Mouse (Mus musculus) forebrain, embryonic 14.5 days (tissue): Measurements from ENCODE around the gene Alox5ap. TPM values are rescaled to one million over a fixed set of nuclear protein-coding genes. Genes with fewer than 3 reads are reported as not detected.
A peak's percentile ranks its signal among the peaks of the same experiment; 100 is the strongest.

Experiments used
- ATAC-seq: fragments of 200-750 bp; cut with Nextera tagmentation; 2 replicates; pipeline ENCODE4 v1.8.0; 2017; ENCODE audit warnings: mild to moderate bottlenecking, moderate library complexity
- DNase-seq: peaks from one replicate; pipeline ENCODE4 v3.0.0-alpha.2; 2015; ENCODE audit warnings: low spot score
- H3K27ac ChIP-seq: fragments of 300-500 bp; sonication (generic); 2 replicates; pipeline ENCODE4 v1.5.1; 2014; ENCODE audit warnings: low read depth, mild to moderate bottlenecking, control low read depth, low read length, moderate library complexity
- H3K27me3 ChIP-seq: fragments of 300-500 bp; sonication (generic); replicated peaks from 2 replicates; pipeline ENCODE4 v1.6.1; 2014; ENCODE audit warnings: low read length, control low read depth, mixed read lengths; ENCODE audit not compliant: control insufficient read depth, insufficient read depth
- H3K36me3 ChIP-seq: fragments of 300-500 bp; sonication (generic); 2 replicates; pipeline ENCODE4 v1.6.1; 2014; ENCODE audit warnings: low read length, control low read depth; ENCODE audit not compliant: control insufficient read depth, insufficient read depth
- H3K4me1 ChIP-seq: fragments of 300-500 bp; sonication (generic); 2 replicates; pipeline ENCODE4 v1.6.1; 2014; ENCODE audit warnings: antibody characterized with exemption, low read length, control low read depth; ENCODE audit not compliant: control insufficient read depth, insufficient read depth
- H3K4me2 ChIP-seq: fragments of 300-500 bp; sonication (generic); 2 replicates; pipeline ENCODE4 v1.6.1; 2014; ENCODE audit warnings: mild to moderate bottlenecking, control low read depth, low read length
- H3K4me3 ChIP-seq: fragments of 300-500 bp; sonication (generic); 2 replicates; pipeline ENCODE4 v1.5.1; 2014; ENCODE audit warnings: low read depth, low read length, control low read depth
- H3K9ac ChIP-seq: fragments of 300-500 bp; sonication (generic); 2 replicates; pipeline ENCODE4 v1.6.1; 2014; ENCODE audit warnings: mild to moderate bottlenecking, low read length, control low read depth, moderate library complexity
- H3K9me3 ChIP-seq: fragments of 300-500 bp; sonication (generic); replicated peaks from 2 replicates; pipeline ENCODE4 v1.6.1; 2016; ENCODE audit warnings: low read length, control low read depth, mixed read lengths; ENCODE audit not compliant: control insufficient read depth
- WGBS: fragments of 180-500 bp; shearing (Covaris S2); extraction: QIAGEN DNeasy Blood & Tissue Kit; methylation state at CpG from one replicate; pipeline ENCODE4 v1.1.7; 2014; 5-methylcytosine and 5-hydroxymethylcytosine counted together
- polyA plus RNA-seq: library from polyadenylated mRNA; unstranded; fragments of >200 nt; fragmentation: Nextera tagmentation; extraction: Ambion mirVana; gene quantifications from 2 replicates; pipeline ENCODE4 v1.2.1, GENCODE M21; 2014

Alox5ap gene
- 8.6 and 12.7 TPM in 2 replicates for polyA plus RNA-seq

DNA sequence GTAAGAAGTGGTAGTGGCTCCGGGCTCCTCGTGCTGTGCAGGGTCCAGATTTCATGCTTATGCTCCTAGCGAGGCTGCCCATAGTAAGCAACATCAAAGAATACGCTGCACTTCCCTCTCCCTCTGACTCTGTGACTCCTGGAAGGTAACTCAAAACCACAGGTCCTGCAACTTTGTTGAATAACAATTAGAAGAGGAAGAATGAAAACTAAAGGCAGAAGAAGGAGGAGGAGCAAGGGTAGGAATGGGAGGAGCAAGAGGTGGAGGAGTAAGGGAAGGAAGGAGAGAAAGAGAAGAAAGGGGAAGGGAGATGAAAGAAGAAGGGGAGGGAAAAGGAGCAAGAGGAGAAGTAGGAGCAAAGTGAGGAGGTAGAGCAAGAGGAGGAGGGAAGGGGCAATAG lies at the start of gene Alox5ap:
TSS of gene Alox5ap (plus strand) at position 363 of the 400 bp plus-strand sequence.
- WGBS, result 62% methylated on average over 4 of the region's 4 CpGs
- DNase-seq (no peak), ATAC-seq (no peak)
- Histone ChIP-seq H3K36me3 (no peaks in the 10 kb centered on the region), H3K4me1 (no peaks in the 10 kb centered on the region), H3K27ac (no peak within 1 kb of the TSS), H3K4me2 (no peak within 1 kb of the TSS), H3K9ac (no peak within 1 kb of the TSS), H3K27me3 (no peaks in the 10 kb centered on the region), H3K4me3 (no peak within 1 kb of the TSS), H3K9me3 (no peaks in the 10 kb centered on the region)

DNA sequence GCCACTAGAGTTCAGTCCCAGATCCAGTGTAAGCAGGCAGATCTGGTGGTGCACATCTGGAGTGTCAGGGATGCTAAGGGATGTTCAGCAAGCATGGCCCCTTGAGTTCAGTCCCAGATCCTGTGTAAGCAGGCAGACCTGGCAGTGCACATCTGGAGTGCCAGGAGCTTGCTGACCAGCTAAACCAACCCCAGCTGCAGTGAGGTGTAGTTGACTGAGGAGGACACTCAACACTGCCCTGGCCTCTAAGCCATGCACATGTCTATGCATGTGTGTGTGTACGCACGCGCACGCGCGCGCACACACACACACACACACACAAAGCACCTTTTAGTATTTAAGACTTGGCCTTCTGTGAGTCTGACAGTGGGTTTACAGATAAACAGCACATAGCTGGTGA lies 49.0 kb upstream of the Alox5ap start:
- DNase-seq (no peak), ATAC-seq (no peak)
- no peak overlapping the region for H3K4me3 ChIP-seq
- H3K27me3 ChIP-seq, result no peaks in the 10 kb centered on the region
- no peak overlapping the region for H3K9ac ChIP-seq
- H3K9me3 ChIP-seq, result no peaks in the 10 kb centered on the region
- over 99% methylated on average over 7 of the region's 7 CpGs for WGBS
- no peak overlapping the region for H3K27ac ChIP-seq
- H3K36me3 ChIP-seq, result peaks cover 71% of the 10 kb centered on the region
- H3K4me2 ChIP-seq, result no peak overlapping the region
- no peaks in the 10 kb centered on the region for H3K4me1 ChIP-seq

DNA sequence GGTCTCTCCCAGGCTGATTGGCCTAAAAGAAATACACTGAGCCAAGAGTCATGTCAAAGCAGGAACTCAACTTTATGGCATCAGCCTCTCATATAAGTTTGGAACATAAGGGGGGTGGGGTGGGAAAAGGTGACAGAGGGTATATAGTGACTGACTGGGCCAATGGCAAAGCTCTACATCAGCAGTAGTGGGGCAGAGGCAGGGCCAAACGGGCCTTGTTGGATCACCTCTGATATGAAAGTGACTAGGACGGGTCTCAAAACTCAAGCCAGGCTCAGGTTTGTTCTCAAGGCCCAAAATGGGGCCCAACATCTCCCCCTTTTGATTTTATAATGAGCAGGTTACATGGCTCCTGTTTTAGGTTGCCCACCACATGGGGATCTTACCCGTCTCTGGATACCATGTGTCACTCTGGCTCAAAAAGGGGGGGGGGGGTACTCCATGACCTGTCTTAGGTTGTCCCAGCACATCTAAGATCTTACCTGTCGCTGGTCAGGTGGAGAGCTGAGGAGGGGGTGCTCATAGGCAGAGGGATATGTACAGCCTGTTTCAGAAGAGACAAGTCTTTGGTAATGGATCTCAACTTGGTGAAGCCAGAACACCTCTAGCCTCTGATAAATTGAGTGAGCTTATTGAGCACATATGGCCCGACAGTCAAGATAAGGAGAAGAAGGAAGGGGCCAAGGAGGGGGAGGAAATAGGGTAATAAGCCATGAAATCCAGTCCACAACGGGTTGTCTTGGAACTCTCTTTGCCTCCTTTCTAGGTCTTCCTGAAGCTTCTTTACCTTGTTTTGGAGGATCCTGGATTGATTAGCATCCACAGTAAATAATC lies 46.8 kb upstream of the Alox5ap start:
- ATAC-seq, result peak; percentile 37; the same call in 1 of the 2 replicates
- peaks cover 51% of the 10 kb centered on the region for H3K36me3 ChIP-seq
- H3K9ac ChIP-seq, result no peak overlapping the region
- H3K4me2 ChIP-seq, result no peak overlapping the region
- no peak for DNase-seq
- H3K27me3 ChIP-seq, result no peaks in the 10 kb centered on the region
- WGBS, result 89% methylated on average over 6 of the region's 6 CpGs
- H3K4me3 ChIP-seq, result no peak overlapping the region
- H3K27ac ChIP-seq, result no peak overlapping the region
- no peaks in the 10 kb centered on the region for H3K9me3 ChIP-seq
- no peaks in the 10 kb centered on the region for H3K4me1 ChIP-seq

DNA sequence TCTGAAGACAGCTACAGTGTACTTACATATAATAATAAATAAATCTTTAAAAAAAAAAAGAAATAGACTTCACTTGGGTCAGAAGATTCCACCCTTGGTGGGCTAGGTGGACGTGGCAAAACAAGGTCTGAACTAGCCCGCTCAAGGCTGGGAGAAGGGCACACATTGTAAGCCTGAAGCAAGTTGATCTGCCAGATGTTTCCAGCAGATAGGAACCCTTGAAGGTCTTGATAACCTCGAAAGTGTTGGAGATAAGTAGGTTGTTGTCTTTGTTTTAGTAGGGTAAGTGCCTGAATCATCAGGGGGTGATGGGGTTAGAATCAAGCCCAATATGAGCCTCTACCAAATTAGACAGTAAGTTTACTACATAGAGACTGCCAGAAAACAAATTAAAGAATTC lies 45.1 kb upstream of the Alox5ap start:
- Histone ChIP-seq H3K4me2 (no peak overlapping the region), H3K27ac (no peak overlapping the region), H3K4me3 (no peak overlapping the region), H3K36me3 (peaks cover 33% of the 10 kb centered on the region), H3K9me3 (no peaks in the 10 kb centered on the region), H3K4me1 (peaks cover 6% of the 10 kb centered on the region), H3K9ac (no peak overlapping the region), H3K27me3 (no peaks in the 10 kb centered on the region)
- no peak for DNase-seq
- WGBS, result 83% methylated on average over 3 of the region's 3 CpGs
- ATAC-seq, result no peak

DNA sequence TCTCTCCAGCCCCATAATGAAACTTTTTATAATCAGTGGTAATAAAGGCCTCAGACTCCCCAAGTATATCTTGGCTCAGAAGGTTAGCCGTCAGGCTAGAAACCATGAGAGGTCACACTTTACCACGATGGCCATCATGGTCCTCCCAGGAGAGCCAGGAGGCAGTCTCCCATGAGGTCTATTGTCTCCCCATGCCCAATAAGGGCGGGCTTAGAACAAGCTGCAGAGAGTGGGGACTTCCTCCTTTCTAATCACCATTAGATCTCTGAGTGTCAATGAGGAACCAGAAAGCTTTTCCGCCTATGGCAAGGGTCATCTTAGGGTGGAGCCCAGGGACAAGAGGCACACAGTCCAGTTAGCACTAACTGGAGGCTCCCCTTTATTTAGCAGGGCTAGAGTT lies 43.2 kb upstream of the Alox5ap start:
- no peak for ATAC-seq
- Histone ChIP-seq H3K4me3 (no peak overlapping the region), H3K4me1 (peaks cover 8% of the 10 kb centered on the region), H3K27ac (no peak overlapping the region), H3K4me2 (no peak overlapping the region), H3K9me3 (no peaks in the 10 kb centered on the region), H3K27me3 (no peaks in the 10 kb centered on the region), H3K9ac (no peak overlapping the region), H3K36me3 (peaks cover 15% of the 10 kb centered on the region)
- 90% methylated on average over 4 of the region's 4 CpGs for WGBS
- DNase-seq, result no peak

DNA sequence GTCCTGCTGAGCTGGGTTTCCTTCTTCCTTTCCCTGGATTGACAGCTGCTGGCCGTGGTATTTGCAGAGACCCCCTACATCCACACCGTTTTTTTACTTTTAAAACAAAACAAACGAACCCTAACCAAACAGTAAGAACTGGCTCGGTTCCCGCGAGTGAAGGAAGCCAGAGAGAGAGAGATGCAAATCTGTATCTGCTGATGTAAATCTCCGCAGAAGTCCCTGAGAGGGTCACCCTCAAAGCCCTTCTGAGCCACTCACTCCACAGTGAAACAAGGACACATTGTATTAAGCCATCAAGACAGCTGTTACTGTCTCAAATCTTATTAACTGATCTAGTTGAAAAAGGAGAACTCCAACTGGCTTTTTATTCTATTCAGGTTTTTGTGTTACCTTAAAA lies 39.9 kb upstream of the Alox5ap start:
- Histone ChIP-seq H3K9ac (0 out of 2 replicates have a peak overlapping the region, but pooled peaks have one; percentile 35), H3K9me3 (no peaks in the 10 kb centered on the region), H3K27ac (no peak overlapping the region), H3K4me2 (no peak overlapping the region), H3K4me1 (peaks cover 8% of the 10 kb centered on the region), H3K4me3 (no peak overlapping the region), H3K27me3 (no peaks in the 10 kb centered on the region), H3K36me3 (no peaks in the 10 kb centered on the region)
- ATAC-seq (no peak), DNase-seq (peak; percentile 38)
- 10% methylated on average over 7 of the region's 7 CpGs for WGBS

DNA sequence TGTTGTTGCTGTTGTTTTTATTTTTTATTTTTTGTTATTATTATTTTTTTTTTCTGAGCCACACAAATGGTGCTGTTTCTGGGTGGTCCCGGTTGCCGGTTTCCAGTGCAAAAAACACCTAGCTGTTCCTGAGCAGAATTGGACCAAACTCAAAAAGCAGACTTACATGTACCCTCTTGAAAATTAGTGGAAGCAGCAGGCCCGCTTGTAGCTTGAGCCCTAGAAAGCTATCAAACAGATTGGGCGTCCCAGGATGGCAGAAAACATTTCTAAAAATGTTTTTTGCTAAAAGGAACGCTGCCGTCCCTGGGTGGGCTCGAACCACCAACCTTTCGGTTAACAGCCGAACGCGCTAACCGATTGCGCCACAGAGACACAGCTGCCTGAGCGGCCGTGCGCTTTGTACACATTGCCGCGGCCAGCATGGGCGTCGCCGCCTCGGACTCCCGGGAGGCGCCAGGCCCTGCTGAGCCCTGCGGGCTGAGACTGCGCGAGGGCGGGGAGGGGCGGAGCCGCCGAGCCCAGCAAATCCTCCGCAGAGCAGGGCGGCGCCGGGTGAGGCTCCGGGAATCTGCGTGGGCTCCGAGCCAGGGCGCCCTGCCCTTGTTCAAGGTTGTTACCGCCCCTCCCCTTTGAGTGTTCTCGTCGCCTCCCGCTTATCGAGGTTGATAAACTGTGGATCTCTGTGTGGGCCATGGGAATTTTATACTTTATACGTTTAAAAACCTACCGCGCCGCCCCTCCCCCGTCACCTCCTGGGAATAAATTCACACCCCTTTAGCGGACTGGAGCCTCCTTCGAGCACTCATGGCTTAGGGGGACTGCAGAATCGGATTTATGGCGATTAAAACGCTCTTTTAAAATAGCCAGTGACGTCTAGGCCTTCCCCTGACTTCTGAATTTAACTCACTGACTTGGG lies 35.6 kb upstream of the Alox5ap start:
- Histone ChIP-seq H3K9me3 (no peaks in the 10 kb centered on the region; the same call in 1 of the 2 replicates), H3K4me3 (peak overlapping the region; percentile 40), H3K27ac (peak overlapping the region; percentile 89), H3K36me3 (no peaks in the 10 kb centered on the region), H3K4me1 (peaks cover 7% of the 10 kb centered on the region), H3K27me3 (no peaks in the 10 kb centered on the region), H3K9ac (peak overlapping the region; percentile 63), H3K4me2 (peak overlapping the region; percentile 46)
- DNase-seq (peak; percentile 97), ATAC-seq (peak; percentile 99)
- 2% methylated on average over 55 of the region's 55 CpGs for WGBS

DNA sequence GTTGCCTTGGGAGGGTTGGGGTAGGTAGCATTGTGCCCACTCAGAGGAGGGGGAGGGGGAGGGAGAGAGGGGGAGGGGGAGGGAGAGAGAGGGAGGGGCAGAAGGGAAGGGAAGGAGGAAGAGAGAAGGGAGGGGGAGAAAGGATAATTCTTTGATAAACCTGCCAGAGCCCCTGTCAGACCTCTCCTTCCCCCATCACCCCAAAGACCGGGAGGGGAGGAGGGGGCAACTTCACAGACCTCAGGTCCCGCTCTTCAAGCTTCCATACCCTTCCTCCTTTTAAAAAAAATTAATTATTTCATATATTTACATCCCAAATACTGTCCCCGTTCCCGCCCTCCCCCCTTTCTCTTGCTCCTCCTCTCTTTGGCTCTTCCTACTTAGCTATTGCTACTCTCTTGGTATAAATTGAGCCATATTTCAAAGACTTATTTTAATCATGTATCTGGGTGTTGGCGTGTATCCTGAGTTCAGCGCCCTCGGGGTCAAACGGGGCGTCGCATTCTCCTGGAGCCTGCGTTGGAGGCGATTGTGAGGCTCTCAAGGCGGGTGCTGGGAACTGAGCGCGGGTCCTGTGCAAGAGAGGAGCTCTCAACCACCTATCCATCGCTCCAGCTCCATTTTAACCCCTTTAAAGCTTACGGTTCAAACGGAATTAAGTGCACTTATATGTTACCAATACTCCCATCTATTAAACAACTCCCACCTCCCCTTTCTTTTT lies 34.8 kb upstream of the Alox5ap start:
- Histone ChIP-seq H3K4me3 (peak overlapping the region; percentile 40), H3K9me3 (no peaks in the 10 kb centered on the region; the same call in 1 of the 2 replicates), H3K4me2 (peak overlapping the region; percentile 46), H3K27ac (peak overlapping the region; percentile 89), H3K9ac (peak overlapping the region; percentile 63; the same call in 1 of the 2 replicates), H3K27me3 (no peaks in the 10 kb centered on the region), H3K36me3 (no peaks in the 10 kb centered on the region), H3K4me1 (no peaks in the 10 kb centered on the region)
- ATAC-seq (no peak), DNase-seq (peak; percentile 33)
- 78% methylated on average over 18 of the region's 18 CpGs for WGBS
